Mouse (Mus musculus) intestine, postnatal 0 days (tissue): Measurements from ENCODE around the gene Mrpl43. TPM values are rescaled to one million over a fixed set of nuclear protein-coding genes. Genes with fewer than 3 reads are reported as not detected.

Source experiments
- ATAC-seq: fragments of 200-750 bp; cut with Nextera tagmentation; 2 replicates; pipeline ENCODE4 v1.8.0; 2017; ENCODE audit warnings: mild to moderate bottlenecking, moderate TSS enrichment, moderate library complexity
- H3K27ac ChIP-seq: fragments of 300-500 bp; sonication (generic); 2 replicates; pipeline ENCODE4 v1.5.1; 2014; ENCODE audit warnings: mild to moderate bottlenecking, low read depth, low read length, moderate library complexity
- H3K27me3 ChIP-seq: fragments of 300-500 bp; sonication (generic); replicated peaks from 2 replicates; pipeline ENCODE4 v1.6.1; 2014; ENCODE audit warnings: low read length, mixed read lengths; ENCODE audit not compliant: control insufficient read depth, insufficient read depth
- H3K36me3 ChIP-seq: fragments of 300-500 bp; sonication (generic); 2 replicates; pipeline ENCODE4 v1.6.1; 2014; ENCODE audit warnings: mild to moderate bottlenecking, moderate library complexity; ENCODE audit not compliant: control insufficient read depth, insufficient read depth
- H3K4me1 ChIP-seq: fragments of 300-500 bp; sonication (generic); replicated peaks from 2 replicates; pipeline ENCODE4 v1.6.1; 2014; ENCODE audit warnings: antibody characterized with exemption, low read length, mixed read lengths; ENCODE audit not compliant: control insufficient read depth, insufficient read depth
- H3K4me2 ChIP-seq: fragments of 300-500 bp; sonication (generic); replicated peaks from 2 replicates; pipeline ENCODE4 v1.6.1; 2014; ENCODE audit warnings: low read depth, mild to moderate bottlenecking, moderate library complexity
- H3K4me3 ChIP-seq: fragments of 300-500 bp; sonication (generic); 2 replicates; pipeline ENCODE4 v1.5.1; 2014; ENCODE audit warnings: low read depth, low read length
- H3K9ac ChIP-seq: fragments of 300-500 bp; sonication (generic); 2 replicates; pipeline ENCODE4 v1.6.1; 2014; ENCODE audit warnings: mild to moderate bottlenecking, low read depth, low read length
- H3K9me3 ChIP-seq: fragments of 300-500 bp; sonication (generic); 2 replicates; pipeline ENCODE4 v1.6.1; 2016; ENCODE audit warnings: mixed run types; ENCODE audit not compliant: control insufficient read depth
- CTCF ChIP-seq: sonication (generic); IDR thresholded peaks from 2 replicates; pipeline ENCODE4 v1.5.1; 2016; ENCODE audit warnings: low read depth, mild to moderate bottlenecking, control low read depth, antibody characterized with exemption, moderate library complexity
- WGBS: fragments of 180-500 bp; shearing (Covaris S2); extraction: QIAGEN DNeasy Blood & Tissue Kit; methylation state at CpG from one replicate; pipeline ENCODE4 v1.1.7; 2014; 5-methylcytosine and 5-hydroxymethylcytosine counted together
- polyA plus RNA-seq: library from polyadenylated mRNA; unstranded; fragments of >200 nt; fragmentation: Nextera tagmentation; extraction: Ambion mirVana; gene quantifications from 2 replicates; pipeline ENCODE4 v1.2.1, GENCODE M21; 2015

The Mrpl43 gene
- polyA plus RNA-seq, 1 experiment from 2014 or later, result 80.1 TPM

DNA sequence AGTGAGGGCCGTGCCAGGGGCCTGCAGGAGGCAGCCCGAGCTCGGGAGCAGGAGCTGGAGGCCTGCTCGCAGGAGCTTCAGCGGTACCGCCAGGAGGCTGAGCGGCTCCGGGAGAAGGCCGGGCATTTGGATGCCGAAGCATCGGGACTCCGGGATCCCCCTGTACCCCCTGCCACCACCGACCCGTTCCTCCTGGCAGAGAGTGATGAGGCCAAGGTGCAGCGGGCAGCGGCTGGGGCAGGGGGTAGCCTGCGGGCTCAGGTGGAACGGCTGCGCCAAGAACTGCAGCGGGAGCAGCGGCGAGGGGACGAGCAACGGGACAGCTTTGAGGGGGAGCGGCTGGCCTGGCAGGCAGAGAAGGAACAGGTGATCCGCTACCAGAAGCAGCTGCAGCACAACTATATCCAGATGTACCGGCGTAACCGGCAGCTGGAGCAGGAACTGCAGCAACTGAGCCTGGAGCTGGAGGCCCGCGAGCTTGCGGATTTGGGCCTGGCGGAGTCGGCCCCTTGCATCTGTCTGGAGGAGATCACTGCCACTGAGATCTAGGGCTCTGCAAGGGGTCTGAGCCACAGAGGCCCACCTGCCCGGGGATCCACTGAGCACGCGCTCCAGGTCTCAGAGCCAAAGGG lies 19.8 kb upstream of the Mrpl43 start:
- Histone ChIP-seq H3K27ac (peak overlapping the region; percentile 23; the same call in 1 of the 2 replicates), H3K36me3 (peaks cover 63% of the 10 kb centered on the region), H3K4me3 (no peak overlapping the region), H3K27me3 (no peaks in the 10 kb centered on the region), H3K9me3 (no peaks in the 10 kb centered on the region), H3K9ac (no peak overlapping the region), H3K4me1 (no peaks in the 10 kb centered on the region; the same call in 1 of the 2 replicates), H3K4me2 (no peak overlapping the region)
- TF ChIP-seq CTCF, result no peak
- ATAC-seq, result no peak
- 88% methylated on average over 37 of the region's 37 CpGs for WGBS

DNA sequence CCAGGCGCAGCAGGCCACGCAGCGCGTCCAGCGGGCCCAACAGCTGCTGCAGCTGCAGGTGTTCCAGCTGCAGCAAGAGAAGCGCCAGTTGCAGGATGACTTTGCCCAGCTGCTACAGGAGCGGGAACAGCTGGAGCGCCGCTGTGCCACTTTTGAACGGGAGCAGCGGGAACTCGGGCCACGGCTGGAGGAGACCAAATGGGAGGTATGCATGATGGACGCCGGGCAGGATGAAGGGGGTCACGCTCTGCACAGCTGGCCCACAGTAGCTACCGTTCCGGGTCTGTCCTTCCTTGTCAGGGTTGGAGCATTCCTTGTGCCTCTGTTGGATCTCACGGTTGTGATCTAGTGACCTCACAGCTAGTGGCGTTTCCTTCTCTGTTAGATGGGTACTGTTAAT lies 18.5 kb upstream of the Mrpl43 start:
- Histone ChIP-seq H3K9me3 (no peaks in the 10 kb centered on the region), H3K9ac (no peak overlapping the region), H3K36me3 (peaks cover 64% of the 10 kb centered on the region), H3K27ac (0 out of 2 replicates have a peak overlapping the region, but pooled peaks have one; percentile 2), H3K4me1 (peaks cover 4% of the 10 kb centered on the region; the same call in 1 of the 2 replicates), H3K4me2 (no peak overlapping the region), H3K4me3 (no peak overlapping the region), H3K27me3 (no peaks in the 10 kb centered on the region)
- no peak for ATAC-seq
- TF ChIP-seq CTCF, result no peak
- 87% methylated on average over 20 of the region's 20 CpGs for WGBS

DNA sequence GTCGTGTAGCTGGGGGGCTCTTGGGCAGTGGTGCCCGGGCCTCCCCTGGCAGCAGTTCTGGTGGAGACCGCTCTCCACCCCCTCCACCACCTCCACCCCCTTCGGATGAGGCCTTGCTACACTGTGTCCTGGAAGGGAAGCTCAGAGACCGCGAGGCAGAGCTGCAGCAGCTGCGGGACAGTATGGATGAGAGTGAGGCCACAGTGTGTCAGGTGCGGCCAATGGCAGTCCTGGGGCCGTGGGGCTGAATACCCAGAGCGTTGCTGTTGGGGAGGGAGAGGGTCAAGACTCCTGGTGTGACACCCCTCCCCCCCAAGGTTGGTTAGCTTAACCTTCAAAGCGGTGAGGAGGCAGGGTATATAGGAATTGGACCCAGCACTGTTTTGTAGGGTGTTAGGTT lies 17.8 kb upstream of the Mrpl43 start:
- peaks cover 7% of the 10 kb centered on the region for H3K4me1 ChIP-seq
- no peak overlapping the region for H3K9ac ChIP-seq
- H3K4me3 ChIP-seq, result no peak overlapping the region
- no peaks in the 10 kb centered on the region for H3K27me3 ChIP-seq
- TF ChIP-seq CTCF, result no peak
- no peak overlapping the region for H3K4me2 ChIP-seq
- WGBS, result 76% methylated on average over 11 of the region's 11 CpGs
- no peak overlapping the region for H3K27ac ChIP-seq
- no peaks in the 10 kb centered on the region for H3K9me3 ChIP-seq
- H3K36me3 ChIP-seq, result peaks cover 63% of the 10 kb centered on the region
- ATAC-seq, result no peak

DNA sequence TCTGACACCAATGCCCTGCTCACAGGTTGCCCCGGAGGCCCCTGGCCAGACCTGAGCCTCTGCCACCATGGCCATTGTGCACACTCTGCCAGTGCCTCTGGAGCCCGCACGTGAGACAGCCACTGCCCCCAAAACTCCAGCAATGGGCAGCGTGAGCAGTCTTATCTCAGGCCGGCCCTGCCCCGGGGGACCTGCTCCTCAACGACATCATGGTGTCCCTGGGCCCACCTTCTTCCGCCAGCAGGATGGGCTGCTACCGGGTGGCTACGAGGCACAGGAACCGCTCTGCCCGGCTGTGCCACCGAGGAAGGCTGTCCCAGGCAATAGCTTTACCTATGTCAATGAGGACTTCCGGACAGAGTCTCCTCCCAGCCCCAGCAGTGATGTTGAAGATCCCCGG lies 15.1 kb upstream of the Mrpl43 start:
- H3K9ac ChIP-seq, result no peak overlapping the region
- H3K4me1 ChIP-seq, result peaks cover 9% of the 10 kb centered on the region
- no peak for TF ChIP-seq CTCF
- H3K27me3 ChIP-seq, result no peaks in the 10 kb centered on the region
- peaks cover 38% of the 10 kb centered on the region for H3K36me3 ChIP-seq
- no peaks in the 10 kb centered on the region for H3K9me3 ChIP-seq
- H3K4me2 ChIP-seq, result 0 out of 2 replicates have a peak overlapping the region, but pooled peaks have one; percentile 4
- no peak overlapping the region for H3K4me3 ChIP-seq
- ATAC-seq, result no peak
- 82% methylated on average over 15 of the region's 15 CpGs for WGBS
- no peak overlapping the region for H3K27ac ChIP-seq

DNA sequence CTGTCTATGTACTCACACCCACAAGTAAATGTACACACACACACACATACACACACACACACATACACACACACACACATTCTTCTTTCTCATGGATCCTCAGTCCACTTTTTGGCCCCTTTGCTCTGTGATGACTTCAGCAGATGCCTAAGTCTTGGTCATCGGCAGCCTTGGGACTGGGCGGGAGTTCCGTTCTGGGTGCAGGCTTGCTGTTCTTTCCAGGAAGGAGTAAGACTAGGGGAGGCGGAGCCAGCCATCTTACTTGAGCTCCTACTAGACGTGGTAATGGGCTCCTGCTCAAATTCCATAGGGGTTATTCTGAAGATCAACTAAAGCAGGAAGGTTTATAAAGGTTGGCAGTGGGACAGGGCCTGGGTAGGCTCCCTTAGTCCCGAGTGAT lies 14.1 kb upstream of the Mrpl43 start:
- H3K36me3 ChIP-seq, result peaks cover 28% of the 10 kb centered on the region
- no peak for TF ChIP-seq CTCF
- ATAC-seq, result no peak
- no peak overlapping the region for H3K27ac ChIP-seq
- no peak overlapping the region for H3K9ac ChIP-seq
- no peak overlapping the region for H3K4me3 ChIP-seq
- WGBS, result 36% methylated on average over 6 of the region's 6 CpGs
- H3K4me2 ChIP-seq, result peak overlapping the region; percentile 28
- no peaks in the 10 kb centered on the region for H3K27me3 ChIP-seq
- H3K4me1 ChIP-seq, result peaks cover 9% of the 10 kb centered on the region
- no peaks in the 10 kb centered on the region for H3K9me3 ChIP-seq

DNA sequence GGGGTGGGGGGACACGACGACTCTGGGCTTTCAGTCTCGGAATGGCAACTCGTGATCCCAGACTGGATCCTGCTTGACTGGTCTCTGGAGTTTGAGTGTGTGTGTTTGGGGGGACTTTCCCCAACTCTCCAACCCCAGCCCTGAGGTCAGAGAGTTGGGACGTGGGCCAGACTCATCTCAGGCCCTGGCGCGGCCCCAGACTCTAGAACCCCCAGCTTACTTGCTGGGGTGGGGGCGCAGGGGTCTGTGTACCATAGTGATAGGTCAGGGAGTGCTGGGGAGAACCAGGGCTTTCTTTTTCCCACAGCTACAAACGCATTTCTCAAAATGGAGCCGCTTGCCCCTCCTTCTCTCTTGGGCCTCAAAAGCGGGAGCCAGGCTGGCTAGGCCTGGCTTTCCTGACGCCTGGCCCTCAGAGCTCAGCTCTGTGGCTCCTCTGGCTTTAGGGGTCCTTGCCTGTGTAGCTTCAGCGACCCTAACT lies 12.1 kb upstream of the Mrpl43 start:
- 3% methylated on average over 13 of the region's 13 CpGs for WGBS
- ATAC-seq, result no peak
- TF ChIP-seq CTCF, result no peak

More for the DNA sequence above, 12.1 kb upstream of the Mrpl43 start:
- Histone ChIP-seq H3K4me2 (peak overlapping the region; percentile 89), H3K27ac (peak overlapping the region; percentile 92), H3K9me3 (no peaks in the 10 kb centered on the region), H3K36me3 (peaks cover 14% of the 10 kb centered on the region; the same call in 1 of the 2 replicates), H3K27me3 (no peaks in the 10 kb centered on the region), H3K4me1 (peaks cover 9% of the 10 kb centered on the region), H3K4me3 (peak overlapping the region; percentile 66), H3K9ac (peak overlapping the region; percentile 69)
